Mouse (Mus musculus) midbrain, embryonic 12.5 days (tissue): ENCODE measurements around the gene Gm6034. TPM values are rescaled to one million over a fixed set of nuclear protein-coding genes. Genes with fewer than 3 reads are reported as not detected.
"Not testable (repeated sequence)": the region's sequence is repeated elsewhere in the genome, so short reads cannot be mapped to it uniquely, and the experiment has no call there.

Experiments
- ATAC-seq: fragments of 200-750 bp; cut with Nextera tagmentation; 2 replicates; pipeline ENCODE4 v1.8.0; 2017; ENCODE audit warnings: low read depth, moderate TSS enrichment, moderate library complexity; ENCODE audit not compliant: low FRiP score
- H3K27ac ChIP-seq: fragments of 300-500 bp; sonication (generic); replicated peaks from 2 replicates; pipeline ENCODE4 v1.5.1; 2016; ENCODE audit warnings: mild to moderate bottlenecking
- H3K27me3 ChIP-seq: fragments of 300-500 bp; sonication (generic); 2 replicates; pipeline ENCODE4 v1.6.1; 2016; ENCODE audit warnings: mild to moderate bottlenecking
- H3K36me3 ChIP-seq: fragments of 300-500 bp; sonication (generic); 2 replicates; pipeline ENCODE4 v1.6.1; 2016
- H3K4me1 ChIP-seq: fragments of 300-500 bp; sonication (generic); 2 replicates; pipeline ENCODE4 v1.6.1; 2016
- H3K4me2 ChIP-seq: fragments of 300-500 bp; sonication (generic); replicated peaks from 2 replicates; pipeline ENCODE4 v1.6.1; 2016; ENCODE audit warnings: mild to moderate bottlenecking, moderate library complexity
- H3K4me3 ChIP-seq: fragments of 300-500 bp; sonication (generic); 2 replicates; pipeline ENCODE4 v1.5.1; 2016; ENCODE audit warnings: mild to moderate bottlenecking
- H3K9ac ChIP-seq: fragments of 300-500 bp; sonication (generic); replicated peaks from 2 replicates; pipeline ENCODE4 v1.6.1; 2016; ENCODE audit warnings: mild to moderate bottlenecking, moderate library complexity
- H3K9me3 ChIP-seq: fragments of 300-500 bp; sonication (generic); 2 replicates; pipeline ENCODE4 v1.6.1; 2016; ENCODE audit warnings: mild to moderate bottlenecking
- WGBS: fragments of 180-500 bp; shearing (Covaris S2); methylation state at CpG from one replicate; pipeline ENCODE4 v1.1.7; 2016; 5-methylcytosine and 5-hydroxymethylcytosine counted together
- polyA plus RNA-seq: library from polyadenylated mRNA; unstranded; fragments of >200 nt; fragmentation: Nextera tagmentation; extraction: Ambion mirVana; gene quantifications from 2 replicates; pipeline ENCODE4 v1.2.1, GENCODE M21; 2016

The Gm6034 gene
- polyA plus RNA-seq, 1 experiment from 2014 or later: not detected

DNA sequence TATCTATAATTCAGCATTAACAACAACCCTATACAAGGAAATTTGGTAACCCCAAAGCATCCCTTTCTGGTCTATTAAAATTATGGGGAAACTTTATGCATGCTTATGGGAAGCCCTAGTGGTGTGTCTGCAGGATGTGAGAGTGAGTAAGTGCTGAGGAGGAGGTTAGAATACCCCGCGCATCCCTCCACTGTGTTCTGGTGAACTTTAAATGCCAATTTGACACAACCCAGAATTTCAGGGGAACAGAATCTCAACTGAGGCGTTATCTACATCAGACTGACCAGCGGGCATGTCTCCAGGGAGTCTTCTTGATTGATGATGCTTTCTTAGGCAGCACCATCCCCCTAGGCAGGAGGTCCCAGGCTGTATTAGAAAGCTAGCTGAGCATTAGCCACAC is 16.9 kb upstream of the Gm6034 start:
- Histone ChIP-seq H3K9me3 (no peaks in the 10 kb centered on the region), H3K27ac (no peak overlapping the region), H3K27me3 (no peaks in the 10 kb centered on the region; the same call in 1 of the 2 replicates), H3K4me2 (no peak overlapping the region), H3K9ac (no peak overlapping the region), H3K4me3 (no peak overlapping the region), H3K4me1 (no peaks in the 10 kb centered on the region; the same call in 1 of the 2 replicates), H3K36me3 (no peaks in the 10 kb centered on the region)
- WGBS: 90% methylated on average over 4 of the region's 4 CpGs
- ATAC-seq: no peak

DNA sequence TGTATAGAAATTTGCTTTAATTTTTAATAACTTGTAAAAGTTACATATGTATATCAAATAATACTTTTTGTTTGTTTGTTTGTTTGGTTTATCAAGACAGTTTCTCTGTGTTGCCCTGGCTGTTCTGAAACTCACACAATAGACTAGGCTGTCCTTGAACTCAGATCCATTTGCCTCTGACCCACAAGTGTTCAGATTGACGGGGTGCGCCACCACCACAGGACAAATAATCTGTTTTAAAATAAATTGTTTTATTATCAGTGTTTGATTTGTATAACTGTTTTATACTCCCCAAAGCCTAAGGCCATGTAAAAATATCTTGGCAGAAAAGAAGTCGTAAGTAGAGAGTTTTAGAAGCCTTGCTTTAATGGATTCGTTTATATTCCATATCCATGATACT is 15.1 kb upstream of the Gm6034 start:
- no peak for ATAC-seq
- H3K27ac ChIP-seq: no peak overlapping the region
- peaks cover 4% of the 10 kb centered on the region for H3K27me3 ChIP-seq
- H3K9me3 ChIP-seq: no peaks in the 10 kb centered on the region
- 96% methylated on average over 4 of the region's 4 CpGs for WGBS
- no peak overlapping the region for H3K4me3 ChIP-seq
- peaks cover 5% of the 10 kb centered on the region; the same call in 1 of the 2 replicates for H3K4me1 ChIP-seq
- H3K36me3 ChIP-seq: no peaks in the 10 kb centered on the region
- no peak overlapping the region for H3K4me2 ChIP-seq
- H3K9ac ChIP-seq: no peak overlapping the region

DNA sequence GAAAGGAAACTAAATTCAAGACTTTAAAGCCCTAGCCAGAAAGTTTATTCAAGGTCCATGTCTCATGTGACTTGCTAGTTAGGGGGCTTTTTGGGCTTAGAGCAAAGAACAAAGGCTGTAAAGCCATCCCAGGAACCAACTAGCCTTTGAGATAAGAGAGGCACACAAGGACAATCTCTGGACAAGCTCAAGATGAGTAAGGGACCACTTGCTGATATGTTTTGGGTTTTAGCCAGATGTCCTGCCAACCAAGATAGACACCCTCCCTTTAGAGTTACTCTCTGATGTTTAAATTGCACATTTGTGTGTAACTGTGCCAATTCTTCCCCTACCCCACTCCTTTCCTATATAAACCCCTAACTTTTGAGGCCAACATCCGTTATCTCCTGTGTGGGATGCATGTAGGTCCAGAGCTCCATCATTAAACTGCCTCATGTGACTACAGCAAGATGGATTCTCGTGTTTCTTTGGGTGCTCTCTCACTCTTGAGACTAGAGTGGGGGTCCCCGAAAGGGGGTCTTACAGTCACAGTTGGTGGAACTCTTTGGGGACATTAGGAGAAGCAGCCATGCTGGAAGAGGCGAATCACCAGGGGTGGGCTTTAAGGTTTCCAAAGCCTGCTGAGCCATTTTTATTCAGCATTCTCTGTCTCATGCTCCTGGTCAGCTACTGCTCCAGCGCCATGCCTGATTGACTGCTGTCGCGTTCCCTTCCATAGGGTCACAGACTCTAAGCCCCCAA is 13.7 kb upstream of the Gm6034 start:
- Histone ChIP-seq H3K27me3 (peaks cover 4% of the 10 kb centered on the region), H3K36me3 (no peaks in the 10 kb centered on the region), H3K9ac (no peak overlapping the region), H3K4me3 (no peak overlapping the region), H3K4me1 (peaks cover 5% of the 10 kb centered on the region; the same call in 1 of the 2 replicates), H3K4me2 (no peak overlapping the region), H3K27ac (no peak overlapping the region), H3K9me3 (no peaks in the 10 kb centered on the region)
- ATAC-seq: no peak
- 62% methylated on average over 7 of the region's 7 CpGs for WGBS

DNA sequence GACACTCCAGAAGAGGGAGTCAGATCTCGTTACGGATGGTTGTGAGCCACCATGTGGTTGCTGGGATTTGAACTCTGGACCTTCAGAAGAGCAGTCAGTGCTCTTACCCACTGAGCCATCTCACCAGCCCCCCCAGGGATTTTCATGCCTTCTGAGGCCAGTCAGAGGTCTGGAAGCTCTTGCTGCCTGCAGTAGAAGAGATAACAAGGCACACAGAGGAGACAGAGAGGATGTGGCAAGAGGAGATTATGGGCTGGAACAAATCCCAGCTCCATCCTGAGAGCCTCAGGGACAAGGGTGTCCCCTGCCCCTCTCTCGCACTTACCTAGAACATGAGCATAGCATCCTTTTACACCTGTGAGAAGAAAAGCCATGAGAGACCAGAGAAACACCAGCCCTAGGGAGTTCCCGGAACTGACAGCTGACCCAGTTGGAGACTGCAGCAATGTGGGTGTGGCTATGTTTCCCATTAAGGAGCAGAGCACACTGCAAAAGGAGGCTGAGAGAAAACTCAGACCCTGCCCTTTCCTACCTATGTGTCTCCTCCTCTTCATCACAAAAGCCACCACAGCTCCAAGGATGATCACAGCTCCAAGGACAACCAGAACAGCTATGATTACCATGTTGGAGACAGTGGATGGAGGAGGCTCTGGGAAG is 12.6 kb upstream of the Gm6034 start:
- not testable (repeated sequence) for H3K9me3 ChIP-seq, H3K36me3 ChIP-seq, H3K27me3 ChIP-seq, ATAC-seq, H3K4me3 ChIP-seq, H3K27ac ChIP-seq, H3K9ac ChIP-seq, H3K4me1 ChIP-seq, H3K4me2 ChIP-seq
- 85% methylated on average over 4 of the region's 4 CpGs for WGBS

- WGBS: 35% methylated on average over 7 of the region's 8 CpGs
- H3K27me3 ChIP-seq, H3K9me3 ChIP-seq, H3K27ac ChIP-seq, H3K36me3 ChIP-seq, H3K4me1 ChIP-seq, H3K9ac ChIP-seq: not testable (repeated sequence)
- Histone ChIP-seq H3K4me2 (peak overlapping the region; percentile 82), H3K4me3 (peak overlapping the region; percentile 48)
- ATAC-seq: peak; percentile 45; the same call in 1 of the 2 replicates
These were observed 11.8 kb upstream of the Gm6034 start for GRCm38 (mm10) chr17:36030703-36031582.

GRCm38 (mm10) chr17:36031583-36032331 is 11.0 kb upstream of the Gm6034 start:
- H3K4me3 ChIP-seq: peak overlapping the region; percentile 48
- H3K4me2 ChIP-seq: peak overlapping the region; percentile 82
- not testable (repeated sequence) for H3K27me3 ChIP-seq, H3K27ac ChIP-seq, H3K9me3 ChIP-seq, H3K36me3 ChIP-seq, H3K4me1 ChIP-seq
- ATAC-seq: peak; percentile 65
- H3K9ac ChIP-seq: peak overlapping the region; percentile 55
- WGBS: 2% methylated on average over 40 of the region's 40 CpGs

DNA sequence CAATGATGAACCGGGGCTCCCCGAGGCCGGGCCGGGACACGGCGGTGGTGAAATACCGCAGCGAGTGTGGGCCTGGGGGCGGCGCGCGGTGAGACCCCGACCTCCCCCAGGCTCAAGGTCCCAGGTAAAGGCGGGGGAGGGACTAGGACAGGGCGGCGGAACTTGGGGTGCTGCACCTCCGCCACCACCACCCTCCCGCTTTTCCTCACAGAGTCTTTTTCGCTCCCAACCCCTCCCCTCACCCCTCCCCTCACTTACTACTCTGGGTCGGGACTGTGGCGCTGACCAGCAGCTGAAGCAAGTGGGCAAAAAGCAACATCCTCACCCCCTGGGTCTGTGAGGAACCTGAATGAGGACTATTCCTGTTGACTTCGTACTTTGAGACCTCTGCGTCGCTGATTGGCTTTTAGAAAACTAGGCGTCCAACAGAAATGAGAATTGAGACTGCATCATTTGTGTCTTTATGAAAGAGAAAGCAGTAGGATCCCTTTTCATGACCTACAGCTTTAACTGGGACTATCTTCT is 10.3 kb upstream of the Gm6034 start, which contains the start of gene H2-T23:
Gene H2-T23, minus strand, starts transcription at position 505 of the 525 bp plus-strand sequence.
- H3K4me1 ChIP-seq, H3K9me3 ChIP-seq, H3K36me3 ChIP-seq, H3K27me3 ChIP-seq, H3K27ac ChIP-seq: not testable (repeated sequence)
- peak within 1 kb of the TSS; percentile 55 for H3K9ac ChIP-seq
- peak within 1 kb of the TSS; percentile 82 for H3K4me2 ChIP-seq
- peak within 1 kb of the TSS; percentile 48 for H3K4me3 ChIP-seq
- peak; percentile 41 for ATAC-seq
- 3% methylated on average over 25 of the region's 25 CpGs for WGBS

GRCm38 (mm10) chr17:36034524-36034923 is 8.2 kb upstream of the Gm6034 start:
- ATAC-seq, H3K9me3 ChIP-seq, H3K27ac ChIP-seq, H3K4me1 ChIP-seq, H3K4me3 ChIP-seq, H3K9ac ChIP-seq, H3K27me3 ChIP-seq, H3K36me3 ChIP-seq, H3K4me2 ChIP-seq: not testable (repeated sequence)
- 58% methylated on average over 3 of the region's 3 CpGs for WGBS

- not testable (repeated sequence) for H3K9ac ChIP-seq, ATAC-seq, H3K4me2 ChIP-seq, H3K9me3 ChIP-seq, H3K4me3 ChIP-seq, H3K27me3 ChIP-seq, H3K4me1 ChIP-seq, H3K36me3 ChIP-seq, H3K27ac ChIP-seq
- WGBS: 38% methylated on average over 3 of the region's 3 CpGs
These were observed 7.6 kb upstream of the Gm6034 start for GRCm38 (mm10) chr17:36035010-36035638.

GRCm38 (mm10) chr17:36036126-36036525 is 6.6 kb upstream of the Gm6034 start:
- not testable (repeated sequence) for H3K9me3 ChIP-seq, H3K9ac ChIP-seq, H3K4me3 ChIP-seq, ATAC-seq, H3K4me1 ChIP-seq, H3K27ac ChIP-seq, H3K4me2 ChIP-seq, H3K27me3 ChIP-seq, H3K36me3 ChIP-seq
- WGBS: 88% methylated on average over 13 of the region's 13 CpGs

DNA sequence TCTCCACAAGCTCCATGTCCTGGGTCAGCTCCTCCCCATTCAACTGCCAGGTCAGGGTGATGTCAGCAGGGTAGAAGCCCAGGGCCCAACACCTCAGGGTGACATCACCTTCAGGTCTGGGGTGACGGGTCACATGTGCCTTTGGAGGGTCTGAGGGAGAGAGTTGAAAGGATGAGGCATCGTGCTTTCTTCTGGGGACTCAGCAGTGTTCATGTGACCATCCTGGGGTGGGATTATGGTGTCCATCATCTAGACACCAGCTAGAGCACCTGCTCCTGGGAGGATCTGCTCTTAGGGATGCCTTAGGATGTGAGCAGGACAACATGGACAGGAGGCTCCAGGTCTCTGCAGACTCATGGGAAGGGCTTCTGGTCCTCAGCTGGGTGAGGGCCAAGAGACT is 2.2 kb upstream of the Gm6034 start:
- H3K36me3 ChIP-seq, ATAC-seq, H3K4me2 ChIP-seq, H3K27ac ChIP-seq, H3K4me3 ChIP-seq, H3K4me1 ChIP-seq, H3K9me3 ChIP-seq, H3K9ac ChIP-seq: not testable (repeated sequence)
- WGBS: 88% methylated on average over 2 of the region's 2 CpGs
- peaks cover 16% of the 10 kb centered on the region; the same call in 1 of the 2 replicates for H3K27me3 ChIP-seq
